Mouse (Mus musculus) thymus, postnatal 4 days (tissue): ENCODE results near the gene Pepd.

ENCODE experiments used
- DNase-seq: peaks from one replicate; pipeline ENCODE4 v3.0.0; 2021

The Pepd gene

DNA sequence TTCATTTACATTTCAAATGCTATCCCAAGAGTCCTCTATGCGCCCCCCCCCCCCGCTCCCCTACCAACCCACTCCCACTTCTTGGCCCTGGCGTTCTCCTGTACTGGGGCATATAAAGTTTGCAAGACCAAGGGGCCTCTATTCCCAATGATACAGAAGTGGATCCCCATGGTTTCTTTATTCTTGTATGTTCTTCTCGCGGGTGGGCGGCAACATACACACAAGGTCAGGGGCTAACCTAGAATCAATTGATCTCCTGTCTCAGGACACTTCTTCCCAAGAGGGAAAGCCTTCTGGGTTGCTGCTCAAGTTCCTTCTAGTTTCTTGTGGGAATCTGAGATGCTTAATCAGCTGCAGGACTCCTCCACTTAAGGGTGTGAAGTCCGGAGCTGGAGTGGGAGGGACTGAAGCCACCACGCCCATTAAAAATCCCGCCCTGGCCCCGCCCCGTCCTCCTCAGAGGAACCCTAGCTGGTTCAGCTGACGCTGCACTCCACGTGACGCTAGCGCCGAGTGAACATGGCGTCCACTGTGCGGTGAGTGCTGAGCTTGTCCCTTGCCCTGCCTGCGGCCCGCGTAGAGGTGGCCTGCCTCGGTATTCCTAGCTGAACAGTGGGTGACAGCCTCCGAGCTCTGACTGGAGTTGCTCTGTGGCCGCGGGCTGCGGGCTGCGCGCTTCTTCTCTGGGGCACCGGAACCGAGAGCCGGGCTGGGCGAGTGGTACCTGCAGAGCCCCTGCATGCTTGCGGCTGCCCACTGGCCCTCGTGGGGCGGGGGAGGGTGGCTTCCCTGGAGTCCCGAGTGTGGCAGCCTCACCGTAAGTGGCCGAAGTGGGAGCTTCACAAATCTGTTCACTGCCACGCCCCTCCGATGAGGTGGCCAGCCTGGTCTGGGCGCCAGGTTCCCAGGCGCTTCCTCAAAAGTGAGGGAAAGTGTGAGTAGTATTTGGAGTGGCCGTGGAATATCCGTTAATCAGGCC, at the start of gene Pepd:
Gene Pepd, plus strand, starts transcription at position 461 of the 979 bp plus-strand sequence.
- DNase-seq = peak; percentile 80

DNA sequence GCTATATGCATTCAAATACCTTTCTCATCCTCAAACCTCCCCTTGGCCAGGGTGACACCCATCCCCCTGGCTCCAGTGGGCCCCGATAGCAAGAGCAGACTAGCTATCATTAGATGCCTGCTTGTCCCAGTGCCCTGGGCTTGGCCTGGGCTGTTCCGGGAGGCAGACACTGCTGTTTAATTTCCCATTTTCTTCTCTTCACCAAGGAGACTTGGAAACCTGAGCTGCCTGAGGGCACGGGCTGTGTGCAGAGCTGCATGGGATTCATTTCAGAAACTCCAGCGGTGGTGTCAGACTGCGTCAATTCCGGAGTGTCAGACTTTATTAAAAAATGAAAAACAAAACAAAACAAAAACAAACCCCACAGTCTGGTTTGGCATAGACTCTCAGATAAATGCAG, 44.9 kb upstream of the Pepd start:
- no peak for DNase-seq

DNA sequence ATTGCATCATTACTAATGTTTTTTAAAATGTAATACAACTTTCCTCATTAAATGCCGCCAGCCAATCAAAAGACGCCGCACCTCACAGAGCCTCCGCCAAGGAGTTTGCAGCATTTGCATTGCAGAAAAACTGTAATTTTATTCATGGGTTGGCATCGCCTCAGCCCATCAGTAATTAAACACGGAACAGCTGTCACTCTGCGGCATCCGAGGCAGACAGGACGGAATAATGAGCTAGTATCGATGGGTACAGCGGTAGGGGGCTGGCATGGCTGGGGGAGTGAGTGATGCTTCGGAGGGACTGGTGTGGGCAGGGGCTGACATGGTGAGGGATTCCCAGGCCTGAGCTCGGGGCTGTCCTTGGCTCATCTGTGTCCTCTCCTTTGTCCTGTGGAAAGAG, 42.5 kb upstream of the Pepd start:
- no peak for DNase-seq

GRCm38 (mm10) chr7:34876787-34877186, 35.4 kb upstream of the Pepd start:
- DNase-seq = peak; percentile 16

DNA sequence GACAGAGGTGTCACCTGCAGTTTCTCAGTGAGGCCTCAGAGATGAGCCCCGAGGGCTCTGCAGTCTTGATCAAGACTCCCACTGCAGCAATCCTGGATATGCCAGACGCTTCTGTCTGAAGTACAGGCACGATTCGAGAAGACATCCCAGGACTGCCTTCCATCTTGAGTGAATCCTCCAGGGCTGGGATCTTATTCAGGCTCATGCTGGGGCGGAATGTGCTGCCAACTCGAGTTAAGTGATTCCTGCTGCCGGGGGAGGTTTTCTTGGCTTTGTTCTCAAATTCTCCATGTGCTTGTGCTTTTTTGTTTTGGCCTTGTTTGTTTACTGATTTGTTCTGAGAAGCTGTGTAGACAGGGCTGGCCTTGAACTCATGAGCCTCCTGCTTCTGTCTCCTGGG, 34.4 kb upstream of the Pepd start:
- no peak for DNase-seq

DNA sequence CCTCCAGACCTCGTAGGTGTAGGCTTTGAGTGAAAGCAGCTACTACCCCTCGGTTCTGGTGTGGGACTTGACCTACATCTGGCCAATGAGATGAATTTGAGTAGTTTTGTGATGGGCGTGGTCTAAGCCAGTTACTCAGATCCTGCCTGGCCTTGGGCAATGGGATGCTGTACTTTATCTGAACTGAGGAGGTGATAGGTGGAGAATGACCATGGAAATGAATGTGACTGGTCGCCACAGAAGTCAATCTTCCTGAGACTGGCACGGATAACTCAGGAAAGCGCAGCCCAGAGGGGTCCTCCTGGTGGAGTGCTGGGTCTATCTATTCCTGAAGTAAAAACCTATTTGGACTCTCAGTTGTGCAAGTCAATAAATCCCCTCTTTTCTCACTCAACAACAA, 23.7 kb upstream of the Pepd start:
- no peak for DNase-seq

DNA sequence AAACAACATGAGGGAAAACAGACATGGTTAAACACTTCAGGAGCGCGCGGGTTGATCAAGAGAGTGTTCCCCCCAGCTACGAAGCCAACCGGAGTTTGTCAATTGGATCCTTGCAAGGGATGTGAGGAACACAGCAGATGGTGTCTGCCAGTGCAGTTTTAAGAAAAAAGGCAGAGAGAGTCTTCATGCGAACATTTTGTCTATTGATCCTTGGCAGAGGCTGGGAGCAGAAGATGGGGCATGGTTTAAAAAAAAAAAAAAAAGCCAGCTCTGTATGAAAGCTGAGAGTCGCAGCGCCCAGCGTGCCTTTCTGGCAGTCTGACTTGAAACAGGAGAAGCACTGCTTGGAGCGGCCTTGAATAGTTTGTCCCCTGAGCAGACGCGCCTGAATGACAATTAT, 23.3 kb upstream of the Pepd start:
- DNase-seq = no peak

DNA sequence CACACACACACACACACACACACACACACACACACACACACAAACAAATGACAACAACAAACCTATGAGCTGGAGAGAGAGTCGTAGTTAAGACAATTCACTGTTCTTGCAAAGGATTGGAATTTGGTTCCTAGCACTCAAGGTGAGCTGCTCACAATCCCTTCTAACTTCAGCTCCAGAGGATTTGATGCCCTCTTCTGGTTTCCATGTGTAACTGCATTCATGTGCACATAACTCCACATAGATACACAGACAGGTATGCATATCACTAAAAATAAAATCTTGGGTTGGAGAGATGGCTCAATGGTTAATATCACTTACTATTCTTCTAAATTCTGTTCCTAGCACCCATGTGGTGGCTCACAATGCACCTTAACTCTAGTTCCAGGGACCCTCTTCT, 19.3 kb upstream of the Pepd start:
- no peak for DNase-seq

DNA sequence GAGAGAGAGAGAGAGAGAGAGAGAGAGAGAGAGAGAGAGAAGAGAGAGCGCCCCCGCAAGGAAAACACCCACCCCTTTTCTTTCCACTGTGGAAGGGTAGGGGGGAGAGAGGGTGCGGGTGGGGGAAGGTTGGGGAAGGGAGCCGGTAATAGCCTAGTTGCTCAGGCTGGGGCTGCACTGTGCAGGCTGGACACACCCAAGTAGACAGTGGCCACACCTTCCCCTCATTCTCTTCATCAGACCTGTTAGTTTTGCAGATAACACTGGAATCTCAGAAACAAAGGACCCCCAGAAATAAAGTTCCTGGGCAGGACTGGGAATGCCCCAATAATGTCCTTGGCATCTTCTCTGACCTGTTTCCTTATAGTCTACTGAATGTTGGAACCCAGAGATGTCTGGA, 15.7 kb upstream of the Pepd start:
- DNase-seq = no peak

- no peak for DNase-seq
Observed at GRCm38 (mm10) chr7:34897058-34897457, 15.1 kb upstream of the Pepd start.

- peak; percentile 73 for DNase-seq
Observed at GRCm38 (mm10) chr7:34910096-34911066, 1.8 kb upstream of the Pepd start.

GRCm38 (mm10) chr7:34913956-34914355, 1.8 kb downstream of the Pepd start:
- no peak for DNase-seq

GRCm38 (mm10) chr7:34915555-34915954, 3.4 kb downstream of the Pepd start:
- no peak for DNase-seq

DNA sequence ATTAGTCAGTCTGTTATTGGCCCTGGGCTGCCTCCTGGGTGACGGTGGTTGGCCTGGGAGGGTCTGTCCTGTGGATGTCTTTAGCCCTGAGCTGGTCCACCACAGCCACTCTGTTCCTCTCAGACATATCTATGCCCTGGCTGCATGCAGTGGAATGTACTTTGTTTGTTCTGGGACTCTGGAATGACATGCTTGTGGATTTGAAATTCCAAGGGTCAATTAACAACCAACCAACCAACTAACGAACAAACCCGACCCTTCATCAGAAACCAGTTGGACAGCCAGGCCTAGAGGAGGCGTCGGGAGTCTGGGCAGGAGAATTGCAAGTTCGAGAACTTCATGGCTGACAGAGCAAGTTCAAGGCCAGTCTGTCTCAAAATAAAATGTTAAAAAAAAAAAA, 5.4 kb downstream of the Pepd start:
- DNase-seq = no peak

GRCm38 (mm10) chr7:34917998-34918397, 5.8 kb downstream of the Pepd start:
- no peak for DNase-seq

GRCm38 (mm10) chr7:34918416-34918815, 6.2 kb downstream of the Pepd start:
- peak; percentile 17 for DNase-seq

DNA sequence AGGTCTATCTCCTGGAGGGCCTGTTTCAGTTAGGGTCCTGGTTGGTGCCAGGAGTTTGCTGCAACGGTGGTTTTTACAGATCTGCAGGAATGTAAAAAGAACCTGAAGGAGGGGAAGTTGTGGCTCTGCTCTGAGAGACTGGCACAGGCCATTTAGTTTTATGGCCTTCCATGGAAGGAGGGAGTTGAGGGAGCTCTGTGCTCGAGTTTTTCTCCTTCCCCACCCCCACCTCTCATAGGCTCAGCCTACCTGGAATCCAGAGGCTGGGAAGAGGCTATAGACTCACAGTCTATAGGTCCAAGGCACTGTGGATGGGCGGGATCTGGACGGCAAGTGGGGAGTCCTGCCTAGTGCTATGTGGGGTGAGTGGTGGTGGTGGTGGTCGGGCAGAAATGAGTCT, 6.9 kb downstream of the Pepd start:
- DNase-seq = no peak

DNA sequence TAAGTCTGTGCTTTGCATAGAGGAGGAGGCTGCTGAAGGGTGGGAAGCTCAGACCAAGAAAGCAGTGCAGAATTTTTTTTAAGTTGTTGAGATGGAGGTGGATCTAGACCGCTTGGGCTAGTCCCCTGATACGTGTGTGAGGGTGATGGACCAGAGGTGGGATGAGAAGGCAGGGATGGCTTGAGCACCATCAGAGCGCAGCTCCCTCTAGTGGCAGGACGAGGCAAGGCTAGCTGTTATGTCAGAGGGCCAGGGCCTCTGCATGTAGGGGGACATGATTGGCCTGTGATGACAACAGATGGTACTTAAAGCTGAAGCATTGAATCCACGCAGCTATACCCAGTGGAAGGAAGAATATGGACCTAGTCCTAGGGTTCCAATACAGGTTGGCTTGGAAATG, 7.6 kb downstream of the Pepd start:
- DNase-seq = peak; percentile 65

GRCm38 (mm10) chr7:34925208-34925607, 13.0 kb downstream of the Pepd start:
- DNase-seq = no peak

GRCm38 (mm10) chr7:34925956-34926355, 13.8 kb downstream of the Pepd start:
- no peak for DNase-seq

GRCm38 (mm10) chr7:34929614-34930262, 17.6 kb downstream of the Pepd start:
- no peak for DNase-seq

DNA sequence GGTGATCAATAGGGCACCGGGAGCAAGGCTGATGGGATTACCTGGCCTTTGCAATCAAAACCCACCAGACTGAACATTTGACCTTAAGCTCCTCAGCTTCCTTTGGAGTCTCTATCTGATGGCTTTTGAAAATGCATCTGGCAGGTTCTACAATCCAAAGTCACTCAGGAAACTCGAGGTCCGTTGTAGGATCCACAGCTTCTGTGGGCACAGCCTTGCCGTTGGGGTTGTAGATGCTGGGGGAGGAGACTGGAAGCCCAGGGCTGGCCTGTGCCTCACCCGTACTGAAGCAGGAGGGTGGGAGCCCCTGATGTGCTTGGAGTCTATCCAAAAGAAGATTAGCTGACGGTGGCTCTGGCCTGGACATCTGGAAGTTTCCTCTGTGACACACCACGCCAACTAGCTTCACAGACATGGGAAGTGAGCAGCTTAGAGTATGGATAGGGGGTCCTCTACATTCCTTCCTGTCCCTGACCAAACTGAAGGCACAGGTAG, 18.1 kb downstream of the Pepd start:
- DNase-seq = no peak

- DNase-seq = no peak
Observed at GRCm38 (mm10) chr7:34932631-34933030, 20.5 kb downstream of the Pepd start.
